Mouse (Mus musculus) ES-E14 (cell line): ENCODE results near the gene Gm5141.
"Not testable (repeated sequence)": the region's sequence is repeated elsewhere in the genome, so short reads cannot be mapped to it uniquely, and the experiment has no call there.

Experiments used
- HCFC1 ChIP-seq: IDR thresholded peaks from 2 replicates; pipeline ENCODE4 v1.6.1; 2012; ENCODE audit warnings: low read length, inconsistent platforms, borderline replicate concordance; ENCODE audit not compliant: insufficient read depth
- MAFK ChIP-seq: IDR thresholded peaks from 2 replicates; pipeline ENCODE4 v1.6.1; 2014; ENCODE audit warnings: mild to moderate bottlenecking, low read depth, low read length, inconsistent platforms; ENCODE audit not compliant: insufficient read depth
- ZC3H11A ChIP-seq: IDR thresholded peaks from 2 replicates; pipeline ENCODE4 v1.6.1; 2012; ENCODE audit warnings: low read depth, mild to moderate bottlenecking, inconsistent platforms, low read length, borderline replicate concordance
- ZNF384 ChIP-seq: IDR thresholded peaks from 2 replicates; pipeline ENCODE4 v1.6.1; 2012; ENCODE audit warnings: low read depth, low read length, inconsistent platforms

DNA sequence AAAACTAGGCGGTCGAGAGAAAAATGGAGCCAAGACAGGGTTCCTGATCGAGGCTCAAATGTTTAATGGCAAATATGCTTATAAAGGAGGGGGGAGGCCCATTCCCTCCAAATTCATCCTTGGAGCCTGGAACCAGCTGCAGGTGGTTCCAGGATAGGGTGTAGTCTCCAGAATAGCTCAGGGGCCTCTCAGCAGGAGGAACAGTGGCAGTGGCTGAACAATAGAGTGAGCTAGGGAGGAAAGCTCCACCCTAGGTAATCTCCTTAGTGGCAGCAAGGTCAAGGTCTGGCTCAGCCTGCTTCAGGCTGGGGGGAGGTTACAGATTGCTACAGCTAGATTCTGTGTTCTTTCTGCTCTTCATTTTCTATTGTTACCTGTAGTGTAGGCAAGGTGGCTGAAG is 30.1 kb upstream of the Gm5141 start:
- TF ChIP-seq ZNF384, ZC3H11A, MAFK, HCFC1: not testable (repeated sequence)
